Mouse (Mus musculus) mature B cell (primary cell): ENCODE measurements around the gene Ercc4.

Experiments used
- in situ Hi-C: fragments of 300-500 bp; cut with MboI; formaldehyde crosslinking; loops from 2 replicates; pipeline ENCODE4 v1.14.3; 2019

Ercc4 gene

DNA sequence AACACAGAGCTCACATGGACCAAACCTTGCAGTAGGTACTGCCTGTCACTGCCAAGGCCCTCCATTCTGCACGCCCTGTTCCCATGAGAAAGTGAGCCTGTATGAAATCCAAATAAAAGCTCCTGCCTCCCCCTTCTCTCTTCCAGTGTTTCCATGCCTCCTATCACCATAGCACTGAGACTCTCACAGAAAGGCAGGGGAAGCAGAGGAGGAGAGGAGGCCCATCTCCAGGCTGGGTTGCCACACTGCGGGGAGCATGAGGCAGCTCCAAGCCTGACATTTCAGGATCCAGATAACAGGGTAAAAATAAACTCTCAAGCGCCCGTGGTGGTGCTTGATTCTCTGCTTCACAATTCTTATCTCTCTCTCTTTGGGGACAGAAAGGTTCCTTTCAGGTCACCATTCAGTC, 84.2 kb downstream of the Ercc4 start:
- in situ Hi-C loops, result no loop called here

DNA sequence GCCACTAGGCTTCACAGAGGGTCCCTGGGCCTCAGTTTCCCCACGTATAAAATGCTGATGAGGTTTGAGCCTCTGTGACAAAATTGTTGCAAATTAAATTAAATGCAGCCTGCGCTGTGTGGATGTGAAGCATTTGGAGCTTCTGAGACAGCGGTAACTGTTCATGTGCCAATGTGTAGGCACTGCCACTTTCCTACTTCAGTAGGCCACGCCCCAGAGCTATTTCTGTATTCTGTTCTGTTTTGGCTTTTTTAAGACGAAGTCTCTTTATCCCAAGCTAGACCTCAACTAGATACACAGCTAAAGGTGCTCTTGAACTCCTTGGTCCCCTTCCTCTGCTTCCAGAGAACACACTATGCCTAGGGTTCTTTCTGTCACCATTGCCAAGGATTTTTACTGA, 85.4 kb downstream of the Ercc4 start:
- in situ Hi-C loops, result no loop called here

DNA sequence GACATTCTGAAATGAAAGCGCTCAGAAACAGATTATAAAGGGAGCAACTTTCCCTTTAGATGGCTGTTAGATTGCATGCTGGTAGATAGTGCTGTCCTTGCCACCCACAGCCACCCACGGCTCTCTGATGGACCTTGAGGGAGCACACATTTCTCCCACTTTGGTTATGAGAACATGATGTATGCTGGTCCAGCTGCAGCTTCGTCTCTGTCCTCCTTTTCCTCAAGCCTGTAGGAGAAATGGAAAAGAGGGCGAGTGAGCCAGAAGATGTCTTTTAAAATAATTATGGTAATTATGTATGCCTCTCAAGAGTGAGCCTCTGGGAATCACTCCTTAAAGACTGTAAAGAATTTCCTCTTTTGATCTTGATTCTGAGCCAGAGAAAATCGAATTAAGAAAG, 87.1 kb downstream of the Ercc4 start:
- in situ Hi-C loops, result no loop called here

DNA sequence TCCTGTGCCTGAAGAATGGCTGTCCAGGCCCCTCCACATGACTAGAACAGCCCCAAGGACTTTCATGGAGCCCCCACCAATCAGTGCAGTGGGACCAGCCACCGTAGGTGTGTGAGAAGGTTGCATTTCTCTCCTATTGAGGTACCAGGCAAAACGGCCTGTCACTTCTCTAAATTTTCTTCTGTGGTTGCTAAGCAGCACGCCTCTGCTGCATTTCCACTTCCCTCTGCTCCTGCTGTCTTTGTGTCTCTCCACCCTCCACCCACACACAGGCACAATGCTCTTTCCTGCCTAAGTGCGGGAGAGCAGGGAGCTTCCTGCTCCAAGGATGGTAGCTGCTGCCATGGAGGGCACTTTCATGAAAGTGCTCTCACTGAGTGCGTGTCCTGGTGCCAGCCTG, 87.8 kb downstream of the Ercc4 start:
- in situ Hi-C loops, result no loop called here

DNA sequence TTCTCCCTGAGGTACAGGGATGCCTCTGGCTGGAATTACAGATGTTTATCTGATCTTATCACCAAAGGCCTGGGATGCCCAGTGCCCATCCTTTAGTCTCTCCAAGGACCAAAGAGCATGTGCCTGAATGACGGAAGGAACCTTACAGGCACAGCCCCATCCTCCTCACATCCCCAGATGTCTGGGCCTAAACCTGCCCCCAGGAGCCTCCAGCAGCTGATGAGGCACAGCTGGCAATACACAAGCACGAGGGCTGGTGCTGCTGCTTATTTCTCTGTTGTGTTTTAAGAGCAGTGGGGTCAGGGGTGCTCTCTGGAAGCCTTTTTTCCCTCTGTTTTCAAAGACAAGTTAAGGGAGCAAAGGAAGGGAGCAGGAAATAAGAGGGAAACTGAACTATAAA, 89.7 kb downstream of the Ercc4 start:
- in situ Hi-C loops, result no loop called here
